Mouse (Mus musculus): ENCODE measurements around the gene Klhl32.

DNA sequence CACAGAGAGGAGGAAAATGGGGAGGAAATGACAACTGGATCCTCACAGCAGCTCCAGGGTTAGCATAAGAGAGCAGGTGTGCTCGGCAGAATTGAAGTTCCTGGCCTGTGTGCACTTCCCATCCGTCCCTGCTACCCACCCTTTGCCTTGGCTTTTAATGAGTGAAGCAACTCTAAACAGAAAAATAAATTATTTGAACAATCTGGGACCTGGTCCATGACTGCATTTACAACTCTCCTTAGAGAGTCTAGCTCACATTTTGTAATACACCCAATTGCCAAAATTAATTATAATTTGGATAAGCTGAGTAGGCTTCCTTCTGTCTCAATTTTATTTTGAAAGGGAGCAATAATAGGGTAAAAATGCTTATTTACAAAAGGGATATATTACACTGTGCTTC, 49.6 kb downstream of the Klhl32 start:
- TF ChIP-seq CTCF (IDR thresholded peaks at IDR 0.05; ENCODE audit: low read depth, low read length) (no peak), POLR2A (IDR thresholded peaks at IDR 0.05; ENCODE audit: insufficient read depth, low read length) (no peak)

Measured in ES-Bruce4 (cell line).